Mouse (Mus musculus) layer of hippocampus, adult 18-20 months (tissue): ENCODE measurements around the gene Sipa1l1. TPM values are rescaled to one million over a fixed set of nuclear protein-coding genes. Genes with fewer than 3 reads are reported as not detected.
"Not testable (repeated sequence)": the region's sequence is repeated elsewhere in the genome, so short reads cannot be mapped to it uniquely, and the experiment has no call there.

Experiments used
- DNase-seq, 2 experiments: peaks; one replicate each; pipeline ENCODE4 v3.0.0; 2022; ENCODE audit warnings: low spot score in 2 of 2
- total RNA-seq, 2 experiments: library from RNA; stranded (reverse); gene quantifications; 2 replicates each; pipeline ENCODE4 v1.2.3; 2021

Sipa1l1 gene
- total RNA-seq, 2 experiments from 2014 or later: 231 to 242 TPM

GRCm38 (mm10) chr12:82173623-82174022, 4.5 kb downstream of the Sipa1l1 start:
- DNase-seq: no peak

- DNase-seq: no peak
Measured at GRCm38 (mm10) chr12:82175709-82176108, 6.6 kb downstream of the Sipa1l1 start.

- DNase-seq: no peak
Measured at GRCm38 (mm10) chr12:82178636-82179035, 9.5 kb downstream of the Sipa1l1 start.

GRCm38 (mm10) chr12:82179626-82180025, 10.5 kb downstream of the Sipa1l1 start:
- no peak for DNase-seq

GRCm38 (mm10) chr12:82186156-82186555, 17.0 kb downstream of the Sipa1l1 start:
- DNase-seq: not testable (repeated sequence)

- DNase-seq: no peak
Measured at GRCm38 (mm10) chr12:82186740-82187139, 17.6 kb downstream of the Sipa1l1 start.

GRCm38 (mm10) chr12:82187178-82187839, 18.2 kb downstream of the Sipa1l1 start:
- DNase-seq: no peak

GRCm38 (mm10) chr12:82188321-82189075, 19.4 kb downstream of the Sipa1l1 start:
- no peak for DNase-seq

- no peak for DNase-seq
Measured at GRCm38 (mm10) chr12:82189076-82189675, 20.1 kb downstream of the Sipa1l1 start.

- DNase-seq: no peak
Measured at GRCm38 (mm10) chr12:82189715-82190581, 20.8 kb downstream of the Sipa1l1 start.

- no peak for DNase-seq
Measured at GRCm38 (mm10) chr12:82190582-82190965, 21.5 kb downstream of the Sipa1l1 start.

GRCm38 (mm10) chr12:82191686-82192085, 22.6 kb downstream of the Sipa1l1 start:
- no peak for DNase-seq

GRCm38 (mm10) chr12:82192641-82193054, 23.5 kb downstream of the Sipa1l1 start:
- DNase-seq: no peak

- no peak for DNase-seq
Measured at GRCm38 (mm10) chr12:82193476-82193875, 24.4 kb downstream of the Sipa1l1 start.

- DNase-seq: no peak
Measured at GRCm38 (mm10) chr12:82194919-82195318, 25.8 kb downstream of the Sipa1l1 start.

GRCm38 (mm10) chr12:82196213-82196612, 27.1 kb downstream of the Sipa1l1 start:
- no peak for DNase-seq

- DNase-seq: no peak
Measured at GRCm38 (mm10) chr12:82196615-82197146, 27.6 kb downstream of the Sipa1l1 start.

GRCm38 (mm10) chr12:82197207-82197606, 28.1 kb downstream of the Sipa1l1 start:
- DNase-seq: no peak

GRCm38 (mm10) chr12:82199286-82199685, 30.2 kb downstream of the Sipa1l1 start:
- DNase-seq: no peak

GRCm38 (mm10) chr12:82204106-82204505, 35.0 kb downstream of the Sipa1l1 start:
- DNase-seq: no peak
